Mouse (Mus musculus): ENCODE measurements at regions not wholly inside any gene's neighbourhood (a gene's known extent, or its start where the extent isn't known, plus 50 kb on each side); places are given as distances from the start of the nearest gene placed in this dataset.

DNA sequence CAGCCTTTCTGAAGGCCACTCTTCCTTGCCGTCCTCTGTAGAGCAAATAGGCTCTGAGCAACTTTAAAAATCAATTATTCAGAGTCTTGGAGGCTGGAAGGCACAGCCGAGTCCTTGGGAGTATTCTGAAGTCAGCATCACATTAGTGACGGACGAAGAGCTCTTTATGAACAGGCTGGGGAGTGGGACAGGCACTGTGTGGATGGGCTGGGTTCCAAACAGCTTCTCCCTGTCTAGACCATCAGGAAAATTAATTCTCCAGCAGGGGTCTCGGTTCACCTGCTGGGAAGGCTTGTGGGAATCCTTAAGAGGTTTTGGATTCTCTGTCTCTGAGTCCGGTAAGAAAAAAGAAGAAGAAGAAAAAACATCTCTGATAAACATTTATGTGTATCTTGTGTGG is 110.9 kb downstream of the Gm9817 start:
- Histone ChIP-seq H3K36me3 (ENCODE audit: control insufficient read depth, insufficient read depth, low read length) (no peaks in the 10 kb centered on the region), H3K27me3 (ENCODE audit: control insufficient read depth, insufficient read depth, low read length) (peaks cover 7% of the 10 kb centered on the region; the same call in 1 of the 2 replicates), H3K79me2 (ENCODE audit: control insufficient read depth, insufficient read depth, low read length) (no peaks in the 10 kb centered on the region), H3K4me1 (ENCODE audit: control insufficient read depth, insufficient read depth, low read length) (no peaks in the 10 kb centered on the region), H3K9ac (ENCODE audit: low read depth, low read length) (no peak overlapping the region), H3K4me3 (ENCODE audit: insufficient read depth, low read depth, low read length) (no peak overlapping the region), H3K27ac (replicated peaks; ENCODE audit: insufficient read depth, low read depth, low read length) (no peak overlapping the region)
- TF ChIP-seq POLR2A (IDR thresholded peaks at IDR 0.05; ENCODE audit: extremely low read depth, insufficient read depth, low read length) (no peak), CTCF (IDR thresholded peaks at IDR 0.05; ENCODE audit: low read depth, low read length) (no peak)
- WGBS: 71% methylated on average over 6 of the region's 6 CpGs
- DNase-seq (ENCODE audit: extremely low read depth, low read depth, low spot score): no peak

- Histone ChIP-seq H3K4me1 (ENCODE audit: control insufficient read depth, insufficient read depth, low read length) (no peaks in the 10 kb centered on the region), H3K79me2 (ENCODE audit: control insufficient read depth, insufficient read depth, low read length) (no peaks in the 10 kb centered on the region), H3K27me3 (ENCODE audit: control insufficient read depth, insufficient read depth, low read length) (peaks cover 7% of the 10 kb centered on the region; the same call in 1 of the 2 replicates), H3K4me3 (ENCODE audit: insufficient read depth, low read depth, low read length) (no peak overlapping the region), H3K36me3 (ENCODE audit: control insufficient read depth, insufficient read depth, low read length) (no peaks in the 10 kb centered on the region), H3K27ac (replicated peaks; ENCODE audit: insufficient read depth, low read depth, low read length) (no peak overlapping the region), H3K9ac (ENCODE audit: low read depth, low read length) (no peak overlapping the region)
- no peak for TF ChIP-seq POLR2A (IDR thresholded peaks at IDR 0.05; ENCODE audit: extremely low read depth, insufficient read depth, low read length)
- no peak for TF ChIP-seq CTCF (IDR thresholded peaks at IDR 0.05; ENCODE audit: low read depth, low read length)
- DNase-seq (ENCODE audit: extremely low read depth, low read depth, low spot score): no peak
- WGBS: 71% methylated on average over 4 of the region's 4 CpGs
Observed at GRCm38 (mm10) chr13:45190151-45190550, 111.7 kb downstream of the Gm9817 start.

DNA sequence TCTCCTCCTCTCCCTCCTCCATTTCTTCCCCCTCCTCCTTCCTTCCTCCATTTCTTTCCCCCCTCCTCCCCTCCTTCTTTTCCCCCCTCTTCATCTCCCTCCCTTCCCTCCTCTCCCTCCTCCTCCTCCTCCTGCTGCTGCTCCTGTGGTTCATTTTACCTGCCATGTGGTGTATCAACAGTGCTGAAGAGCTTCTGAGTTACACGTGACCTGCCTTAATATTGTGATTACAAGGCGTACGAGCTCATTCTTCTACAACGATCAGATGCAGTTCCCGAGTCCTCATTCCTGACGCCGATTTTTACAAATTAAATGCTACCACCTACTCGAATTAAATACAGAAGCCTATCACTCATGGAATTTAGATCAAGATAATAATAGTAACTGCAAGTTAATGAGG is 113.6 kb downstream of the Gm9817 start:
- no peak overlapping the region for H3K4me3 ChIP-seq (ENCODE audit: insufficient read depth, low read depth, low read length)
- no peak for TF ChIP-seq CTCF (IDR thresholded peaks at IDR 0.05; ENCODE audit: low read depth, low read length)
- TF ChIP-seq POLR2A (IDR thresholded peaks at IDR 0.05; ENCODE audit: extremely low read depth, insufficient read depth, low read length): no peak
- H3K4me1 ChIP-seq (ENCODE audit: control insufficient read depth, insufficient read depth, low read length): no peaks in the 10 kb centered on the region
- 77% methylated on average over 8 of the region's 8 CpGs for WGBS
- no peak overlapping the region for H3K9ac ChIP-seq (ENCODE audit: low read depth, low read length)
- H3K36me3 ChIP-seq (ENCODE audit: control insufficient read depth, insufficient read depth, low read length): no peaks in the 10 kb centered on the region
- H3K79me2 ChIP-seq (ENCODE audit: control insufficient read depth, insufficient read depth, low read length): no peaks in the 10 kb centered on the region
- H3K27me3 ChIP-seq (ENCODE audit: control insufficient read depth, insufficient read depth, low read length): peaks cover 12% of the 10 kb centered on the region; the same call in 1 of the 2 replicates
- no peak overlapping the region for H3K27ac ChIP-seq (replicated peaks; ENCODE audit: insufficient read depth, low read depth, low read length)
- DNase-seq (ENCODE audit: extremely low read depth, low read depth, low spot score): no peak

GRCm38 (mm10) chr13:45195562-45195961 is 117.1 kb downstream of the Gm9817 start:
- H3K4me1 ChIP-seq (ENCODE audit: control insufficient read depth, insufficient read depth, low read length): no peaks in the 10 kb centered on the region
- H3K4me3 ChIP-seq (ENCODE audit: insufficient read depth, low read depth, low read length): no peak overlapping the region
- H3K36me3 ChIP-seq (ENCODE audit: control insufficient read depth, insufficient read depth, low read length): no peaks in the 10 kb centered on the region
- H3K27me3 ChIP-seq (ENCODE audit: control insufficient read depth, insufficient read depth, low read length): peaks cover 11% of the 10 kb centered on the region; the same call in 1 of the 2 replicates
- H3K9ac ChIP-seq (ENCODE audit: low read depth, low read length): no peak overlapping the region
- TF ChIP-seq CTCF (IDR thresholded peaks at IDR 0.05; ENCODE audit: low read depth, low read length) (no peak), POLR2A (IDR thresholded peaks at IDR 0.05; ENCODE audit: extremely low read depth, insufficient read depth, low read length) (no peak)
- no peak for DNase-seq (ENCODE audit: extremely low read depth, low read depth, low spot score)
- no peak overlapping the region for H3K27ac ChIP-seq (replicated peaks; ENCODE audit: insufficient read depth, low read depth, low read length)
- WGBS: 86% methylated on average over 2 of the region's 2 CpGs
- H3K79me2 ChIP-seq (ENCODE audit: control insufficient read depth, insufficient read depth, low read length): no peaks in the 10 kb centered on the region

- Histone ChIP-seq H3K27ac (replicated peaks; ENCODE audit: insufficient read depth, low read depth, low read length) (no peak overlapping the region), H3K9ac (ENCODE audit: low read depth, low read length) (no peak overlapping the region), H3K27me3 (ENCODE audit: control insufficient read depth, insufficient read depth, low read length) (peaks cover 15% of the 10 kb centered on the region; the same call in 1 of the 2 replicates), H3K79me2 (ENCODE audit: control insufficient read depth, insufficient read depth, low read length) (no peaks in the 10 kb centered on the region), H3K4me3 (ENCODE audit: insufficient read depth, low read depth, low read length) (no peak overlapping the region), H3K4me1 (ENCODE audit: control insufficient read depth, insufficient read depth, low read length) (no peaks in the 10 kb centered on the region), H3K36me3 (ENCODE audit: control insufficient read depth, insufficient read depth, low read length) (no peaks in the 10 kb centered on the region)
- TF ChIP-seq POLR2A (IDR thresholded peaks at IDR 0.05; ENCODE audit: extremely low read depth, insufficient read depth, low read length) (no peak), CTCF (IDR thresholded peaks at IDR 0.05; ENCODE audit: low read depth, low read length) (no peak)
- no peak for DNase-seq (ENCODE audit: extremely low read depth, low read depth, low spot score)
Observed at GRCm38 (mm10) chr13:45196363-45196762, 117.9 kb downstream of the Gm9817 start.

- peak; percentile 15 for DNase-seq (ENCODE audit: extremely low read depth, low read depth, low spot score)
- TF ChIP-seq POLR2A (IDR thresholded peaks at IDR 0.05; ENCODE audit: extremely low read depth, insufficient read depth, low read length): no peak
- TF ChIP-seq CTCF (IDR thresholded peaks at IDR 0.05; ENCODE audit: low read depth, low read length): no peak
- peaks cover 14% of the 10 kb centered on the region; the same call in 1 of the 2 replicates for H3K27me3 ChIP-seq (ENCODE audit: control insufficient read depth, insufficient read depth, low read length)
- H3K27ac ChIP-seq (replicated peaks; ENCODE audit: insufficient read depth, low read depth, low read length): no peak overlapping the region
- no peak overlapping the region for H3K4me3 ChIP-seq (ENCODE audit: insufficient read depth, low read depth, low read length)
- H3K4me1 ChIP-seq (ENCODE audit: control insufficient read depth, insufficient read depth, low read length): no peaks in the 10 kb centered on the region
- no peak overlapping the region for H3K9ac ChIP-seq (ENCODE audit: low read depth, low read length)
- no peaks in the 10 kb centered on the region for H3K79me2 ChIP-seq (ENCODE audit: control insufficient read depth, insufficient read depth, low read length)
- H3K36me3 ChIP-seq (ENCODE audit: control insufficient read depth, insufficient read depth, low read length): no peaks in the 10 kb centered on the region
- 31% methylated on average over 9 of the region's 9 CpGs for WGBS
Observed at GRCm38 (mm10) chr13:45200511-45201120, 122.1 kb downstream of the Gm9817 start.

Measured in liver, adult 2 months (tissue).